25 mouse cellular contexts compared by ENCODE assay signal in genomic region chr8:123239398-123239797, GRCm38 (mm10). TPM values are rescaled to one million over a fixed set of nuclear protein-coding genes. Genes with fewer than 3 reads are reported as not detected.
"Had no signal": no experiment of that assay in that cellular context is flagged by ENCODE, and none has a peak within 500 bp of the region (broad histone marks: within the 10 kb centered on the region; RNA-seq: fewer than 3 reads in every experiment).

No protein-coding gene starts in this region.

- DNase-seq: gastrocnemius, postnatal 14 days; gastrocnemius, postnatal 36 days; heart, adult 11 months; heart, adult 2 months; heart, postnatal 14 days; heart, postnatal 36 days; kidney, adult 11 months; kidney, adult 2 months; kidney, adult 9 months; kidney, postnatal 14 days; kidney, postnatal 36 days; liver; liver, embryonic 13.5 days; liver, postnatal 0 days had no signal

- H3K9me3 ChIP-seq: heart, embryonic 13.5 days; heart, embryonic 15.5 days; hindbrain, embryonic 13.5 days; hindbrain, embryonic 15.5 days; kidney, embryonic 15.5 days; limb, embryonic 10.5 days; limb, embryonic 12.5 days; liver, embryonic 13.5 days; liver, embryonic 15.5 days had no signal

- H3K4me3 ChIP-seq: heart, adult 2 months; heart, embryonic 13.5 days; heart, embryonic 15.5 days; hindbrain, embryonic 13.5 days; hindbrain, embryonic 15.5 days; kidney, embryonic 15.5 days; limb, embryonic 10.5 days; limb, embryonic 12.5 days; liver, embryonic 13.5 days; liver, embryonic 15.5 days had no signal

- H3K27ac ChIP-seq: heart, adult 2 months; heart, embryonic 13.5 days; heart, embryonic 15.5 days; hindbrain, embryonic 13.5 days; hindbrain, embryonic 15.5 days; hindbrain, postnatal 0 days; kidney, embryonic 15.5 days; kidney, postnatal 0 days; limb, embryonic 10.5 days; limb, embryonic 12.5 days; liver, embryonic 13.5 days; liver, embryonic 15.5 days had no signal

RNA-seq across cellular contexts. Expression of gene Spata33, which starts 26.8 kb away (rescaled TPM):
- total RNA-seq: hematopoietic stem cell, adult 5-6 weeks had no signal
